Mouse (Mus musculus) neural tube, embryonic 14.5 days (tissue): ENCODE measurements around the gene Gm6482. TPM values are rescaled to one million over a fixed set of nuclear protein-coding genes. Genes with fewer than 3 reads are reported as not detected.
"Not testable (repeated sequence)": the region's sequence is repeated elsewhere in the genome, so short reads cannot be mapped to it uniquely, and the experiment has no call there.

Experiments used
- ATAC-seq: fragments of 200-750 bp; cut with Nextera tagmentation; 2 replicates; pipeline ENCODE4 v1.8.0; 2017; ENCODE audit warnings: low read depth, mild to moderate bottlenecking, moderate TSS enrichment, moderate library complexity
- H3K27ac ChIP-seq: fragments of 300-500 bp; sonication (generic); 2 replicates; pipeline ENCODE4 v1.5.1; 2014; ENCODE audit warnings: low read depth, mild to moderate bottlenecking, control low read depth, low read length, moderate library complexity, mixed read lengths
- H3K27me3 ChIP-seq: fragments of 300-500 bp; sonication (generic); 2 replicates; pipeline ENCODE4 v1.6.1; 2014; ENCODE audit warnings: low read length; ENCODE audit not compliant: control insufficient read depth, insufficient read depth
- H3K36me3 ChIP-seq: fragments of 300-500 bp; sonication (generic); 2 replicates; pipeline ENCODE4 v1.6.1; 2014; ENCODE audit warnings: low read length, mixed read lengths; ENCODE audit not compliant: control insufficient read depth, insufficient read depth
- H3K4me1 ChIP-seq: fragments of 300-500 bp; sonication (generic); 2 replicates; pipeline ENCODE4 v1.6.1; 2014; ENCODE audit warnings: low read length; ENCODE audit not compliant: control insufficient read depth, insufficient read depth
- H3K4me2 ChIP-seq: fragments of 300-500 bp; sonication (generic); 2 replicates; pipeline ENCODE4 v1.6.1; 2014; ENCODE audit warnings: mild to moderate bottlenecking, low read depth, low read length, control low read depth
- H3K4me3 ChIP-seq: fragments of 300-500 bp; sonication (generic); 2 replicates; pipeline ENCODE4 v1.5.1; 2014; ENCODE audit warnings: low read depth, low read length, control low read depth, mixed read lengths
- H3K9ac ChIP-seq: fragments of 300-500 bp; sonication (generic); replicated peaks from 2 replicates; pipeline ENCODE4 v1.6.1; 2014; ENCODE audit warnings: low read depth, mild to moderate bottlenecking, control low read depth, low read length, mixed read lengths
- H3K9me3 ChIP-seq: fragments of 300-500 bp; sonication (generic); 2 replicates; pipeline ENCODE4 v1.6.1; 2016; ENCODE audit warnings: low read length; ENCODE audit not compliant: control insufficient read depth
- WGBS: fragments of 180-500 bp; shearing (Covaris S2); extraction: QIAGEN DNeasy Blood & Tissue Kit; methylation state at CpG from one replicate; pipeline ENCODE4 v1.1.7; 2014; 5-methylcytosine and 5-hydroxymethylcytosine counted together
- polyA plus RNA-seq: library from polyadenylated mRNA; unstranded; fragments of >200 nt; fragmentation: Nextera tagmentation; extraction: Ambion mirVana; gene quantifications from 2 replicates; pipeline ENCODE4 v1.2.1, GENCODE M21; 2014

The Gm6482 gene
- not detected in 2 replicates for polyA plus RNA-seq

DNA sequence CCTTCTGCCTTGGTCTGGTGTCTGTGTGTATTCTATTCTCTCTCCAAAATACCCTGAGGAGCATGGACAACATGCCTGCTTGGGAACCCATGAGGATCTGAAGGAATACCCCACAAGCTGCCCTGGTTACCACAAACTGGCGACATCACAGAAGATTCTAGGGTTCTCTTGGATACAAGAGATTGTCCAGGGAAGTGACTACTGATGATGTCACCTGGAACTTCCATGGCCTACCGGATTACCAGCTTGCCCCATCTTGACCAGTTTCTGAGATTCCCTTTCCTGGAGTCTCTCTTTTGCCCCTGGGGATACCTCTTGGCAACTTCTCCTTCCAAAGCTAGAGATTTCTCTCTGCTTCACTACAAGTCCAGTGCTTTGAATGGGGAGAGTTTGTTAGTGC lies at the start of gene Gm6482:
TSS of gene Gm6482 (minus strand) at position 101 of the 400 bp plus-strand sequence.
- H3K9ac ChIP-seq, H3K9me3 ChIP-seq, H3K4me2 ChIP-seq, H3K4me1 ChIP-seq, H3K4me3 ChIP-seq, H3K27me3 ChIP-seq, H3K36me3 ChIP-seq, ATAC-seq, H3K27ac ChIP-seq: not testable (repeated sequence)
- 100% methylated on average over 1 of the region's 2 CpGs for WGBS

DNA sequence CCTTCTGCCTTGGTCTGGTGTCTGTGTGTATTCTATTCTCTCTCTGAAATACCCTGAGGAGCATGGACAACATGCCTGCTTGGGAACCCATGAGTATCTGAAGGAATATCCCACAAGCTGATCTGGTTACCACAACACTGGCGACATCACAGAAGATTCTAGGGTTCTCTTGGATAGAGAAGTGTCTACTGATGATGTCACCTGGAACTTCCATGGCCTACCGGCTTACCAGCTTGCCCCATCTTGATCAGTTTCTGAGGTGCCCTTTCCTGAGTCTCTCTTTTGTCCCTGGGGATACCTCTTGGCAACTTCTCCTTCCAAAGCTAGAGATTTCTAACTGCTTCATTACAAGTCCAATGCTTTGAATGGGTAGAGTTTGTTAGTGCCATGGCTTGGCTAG lies 45.3 kb upstream of the Gm6482 start, which contains the start of gene Gm7954:
TSS of gene Gm7954 (minus strand) at position 101 of the 400 bp plus-strand sequence.
- not testable (repeated sequence) for H3K4me3 ChIP-seq, H3K27me3 ChIP-seq, H3K36me3 ChIP-seq, H3K9ac ChIP-seq, H3K4me2 ChIP-seq, ATAC-seq, H3K4me1 ChIP-seq, H3K27ac ChIP-seq, H3K9me3 ChIP-seq
- WGBS: no CpG with 5 or more reads among the region's 2 CpGs

DNA sequence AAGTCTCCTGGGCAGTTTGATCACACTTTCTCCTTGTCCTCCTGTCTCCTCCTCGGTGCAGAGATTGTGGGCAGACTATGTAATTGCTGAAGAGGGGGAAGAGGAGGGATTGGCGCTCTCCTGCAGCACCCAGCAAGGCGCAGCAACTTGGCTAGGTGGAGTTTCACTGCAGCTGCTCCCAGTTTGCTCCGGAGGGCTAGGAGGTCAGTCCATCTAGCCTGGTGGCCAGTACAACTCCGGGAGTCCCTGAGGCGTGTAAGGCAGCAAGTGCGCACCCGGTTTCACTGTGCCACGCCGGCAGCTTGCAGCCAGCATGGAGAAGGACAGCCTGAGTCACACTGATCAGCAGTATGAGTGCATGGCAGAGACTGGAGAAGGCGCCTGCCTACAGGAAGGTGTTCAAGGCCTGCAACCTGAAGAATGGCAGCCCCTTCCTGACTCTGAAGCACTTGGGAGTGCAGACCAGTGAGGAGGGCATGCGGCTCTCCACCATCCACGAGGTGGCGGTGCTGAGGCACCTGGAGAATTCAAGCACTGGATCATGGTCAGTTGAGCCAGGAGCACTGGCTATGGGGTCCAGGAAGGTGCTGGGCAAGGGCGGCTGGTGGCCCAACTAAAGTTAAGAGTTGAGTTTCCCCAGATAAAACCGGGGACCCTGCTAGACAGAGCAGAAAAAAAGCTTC lies 17.5 kb upstream of the Gm6482 start:
- H3K36me3 ChIP-seq, H3K27ac ChIP-seq, ATAC-seq, H3K4me3 ChIP-seq, H3K4me2 ChIP-seq, H3K9ac ChIP-seq, H3K27me3 ChIP-seq, H3K9me3 ChIP-seq, H3K4me1 ChIP-seq: not testable (repeated sequence)
- WGBS: 17% methylated on average over 11 of the region's 16 CpGs

DNA sequence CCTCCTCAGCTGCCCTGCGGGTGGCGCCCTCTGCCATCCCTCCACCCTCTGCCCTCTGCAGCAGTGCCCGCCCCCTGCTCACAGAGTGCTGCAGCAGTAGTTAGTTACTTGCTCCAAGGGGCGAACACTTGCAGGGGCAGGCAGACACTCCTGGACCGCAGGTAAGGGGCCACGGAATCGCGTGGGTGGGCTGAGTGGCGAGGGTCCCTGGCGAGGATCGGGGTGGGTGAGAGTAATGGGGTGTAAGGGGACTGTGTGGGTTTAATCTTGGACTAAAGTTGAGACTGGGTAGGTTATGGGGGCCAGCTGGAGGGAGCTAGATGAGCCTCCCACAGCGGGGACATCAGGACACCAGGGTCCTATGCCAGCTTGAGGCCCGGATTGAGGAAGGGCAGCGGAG lies 16.6 kb upstream of the Gm6482 start:
- H3K9ac ChIP-seq, H3K27ac ChIP-seq, H3K27me3 ChIP-seq, H3K9me3 ChIP-seq, H3K4me3 ChIP-seq, H3K4me1 ChIP-seq, H3K4me2 ChIP-seq, H3K36me3 ChIP-seq, ATAC-seq: not testable (repeated sequence)
- 10% methylated on average over 14 of the region's 14 CpGs for WGBS

DNA sequence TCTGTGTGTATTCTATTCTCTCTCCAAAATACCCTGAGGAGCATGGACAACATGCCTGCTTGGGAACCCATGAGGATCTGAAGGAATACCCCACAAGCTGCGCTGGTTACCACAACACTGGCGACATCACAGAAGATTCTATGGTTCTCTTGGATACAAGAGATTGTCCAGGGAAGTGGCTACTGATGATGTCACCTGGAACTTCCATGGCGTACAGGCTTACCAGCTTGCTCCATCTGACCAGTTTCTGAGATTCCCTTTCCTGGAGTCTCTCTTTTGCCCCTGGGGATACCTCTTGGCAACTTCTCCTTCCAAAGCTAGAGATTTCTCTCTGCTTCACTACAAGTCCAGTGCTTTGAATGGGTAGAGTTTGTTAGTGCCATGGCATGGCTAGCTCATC lies 21.8 kb downstream of the Gm6482 start, which contains the start of gene Gm7945:
TSS of gene Gm7945 (minus strand) at position 101 of the 400 bp plus-strand sequence.
- H3K27ac ChIP-seq, H3K4me1 ChIP-seq, H3K36me3 ChIP-seq, H3K9me3 ChIP-seq, H3K4me3 ChIP-seq, H3K27me3 ChIP-seq, H3K4me2 ChIP-seq, H3K9ac ChIP-seq, ATAC-seq: not testable (repeated sequence)
- WGBS: no CpG with 5 or more reads among the region's 3 CpGs

Other genes with a start within 250 kb of the Gm6482 start
- gene Sftpd, start 223.1 kb downstream of the Gm6482 start, polyA plus RNA-seq: not detected in 2 replicates
- 0.33 and 0.49 TPM in 2 replicates for gene Gm2832, start 129.5 kb downstream of the Gm6482 start, polyA plus RNA-seq
- gene Gm5798, start 59.7 kb downstream of the Gm6482 start, polyA plus RNA-seq: not detected in 2 replicates
- 0.18 TPM in 1 of 2 replicates, not detected in the other for gene Gm7945, start 21.9 kb downstream of the Gm6482 start, polyA plus RNA-seq
- gene Gm7954, start 45.2 kb upstream of the Gm6482 start, polyA plus RNA-seq: not detected in 2 replicates
- gene Gm3486, start 81.2 kb upstream of the Gm6482 start, polyA plus RNA-seq: not detected in 2 replicates
- not detected in 2 replicates for gene Gm7970, start 147.3 kb upstream of the Gm6482 start, polyA plus RNA-seq
- gene 1700049E17Rik2, start 164.9 kb upstream of the Gm6482 start, polyA plus RNA-seq: not detected in 2 replicates
- not detected in 2 replicates for gene Gm3072, start 216.3 kb upstream of the Gm6482 start, polyA plus RNA-seq
- gene Gm3676, start 238.2 kb upstream of the Gm6482 start, polyA plus RNA-seq: not detected in 2 replicates